14 mouse cellular contexts compared by ENCODE assay signal in the genomic region with DNA sequence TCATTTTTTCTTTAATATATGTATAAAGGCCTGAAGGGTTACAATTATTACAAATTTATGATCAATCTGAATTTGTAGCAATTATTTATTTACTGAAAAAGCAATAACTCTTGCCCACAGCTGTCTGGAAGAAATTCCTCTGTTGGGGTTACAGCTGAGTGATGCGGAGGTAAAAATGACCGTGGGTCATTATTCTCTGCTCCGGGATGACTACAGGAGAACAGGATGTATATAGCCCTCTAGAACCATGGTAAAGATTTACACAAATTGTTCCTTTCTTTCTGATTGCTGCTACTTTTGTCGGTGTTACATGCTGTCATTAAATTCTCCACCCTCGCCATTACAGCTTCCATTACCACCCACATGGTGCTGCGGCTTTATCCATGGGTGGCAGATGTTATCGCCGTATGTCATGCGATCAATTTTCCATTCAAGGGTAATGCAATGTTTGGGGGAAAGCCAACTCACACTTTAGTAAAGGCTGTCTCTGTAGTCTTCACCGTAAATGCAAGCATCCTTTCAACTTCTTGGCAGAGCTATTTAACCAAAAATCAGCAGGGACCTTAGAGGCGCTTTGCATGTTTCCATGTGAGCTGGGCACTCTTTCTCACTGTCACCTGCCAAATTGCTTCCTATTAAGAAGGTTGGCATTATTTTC. TPM values are rescaled to one million over a fixed set of nuclear protein-coding genes. Genes with fewer than 3 reads are reported as not detected.
DNase-seq lines count a peak whose midpoint lies in the region; ATAC-seq and TF ChIP-seq lines count a peak whose summit lies in the region.
"Had no signal": no experiment of that assay in that cellular context is flagged by ENCODE, and none has a peak within 500 bp of the region (broad histone marks: within the 10 kb centered on the region; RNA-seq: fewer than 3 reads in every experiment).

No protein-coding gene starts in this region.

- ATAC-seq in frontal cortex, adult (ENCODE audit: low TSS enrichment): peak; percentile 55; the same call in 1 of the 2 replicates

- H3K4me3 ChIP-seq in gastrocnemius, adult 2 months: no peak overlapping the region

- no peak overlapping the region for H3K27ac ChIP-seq in gastrocnemius, adult 2 months

- TF ChIP-seq CTCF in gastrocnemius, adult 2 months (IDR thresholded peaks at IDR 0.05): no peak

- intact Hi-C loops in gastrocnemius, adult 2 months (cut with DNase I): no loop called here

- no peak for DNase-seq in frontal cortex, postnatal 14 days (ENCODE audit: low spot score in 2 of 2)
- DNase-seq in right cerebral cortex, postnatal 10 days (ENCODE audit: low spot score in 2 of 2): peak; percentile 31 to 49
- no peak for DNase-seq in right cerebral cortex, postnatal 4 days
- peak; percentile 72 for DNase-seq in layer of hippocampus, adult 9-10 months (ENCODE audit: low spot score)
- no peak for DNase-seq in embryo, embryonic 10 days (ENCODE audit: low spot score)
- no peak for DNase-seq in adrenal gland, adult 2 months
- no peak for DNase-seq in gastrocnemius, adult 2 months
- DNase-seq: cerebellum, adult 9-11 months; gastrocnemius, postnatal 25 days; kidney, adult 9 months had no signal

RNA-seq across cellular contexts. Expression of a gene that starts 12.7 kb away (rescaled TPM):
- 1 to 10 TPM in 1 of 2 experiments, under 1 TPM in 1; 0.17 to 1.0 TPM for total RNA-seq in adrenal gland, adult 2 months (2021)
- 0.12 TPM in 2 replicates for polyA plus RNA-seq in adrenal gland, adult 2 months (2012; rRNA removed)
- not detected for total RNA-seq in gastrocnemius, adult 2 months (2021)
- total RNA-seq: megakaryocyte-erythroid progenitor cell, adult 5-6 weeks had no signal
- polyA plus RNA-seq: C2C12; liver, embryonic 16.5 days had no signal

Comparison
In these comparisons a context has a peak if more than half of its experiments do, and no peak if none do; other contexts are left out.
1. DNase-seq: peak in right cerebral cortex, postnatal 10 days (2 of 2) and layer of hippocampus, adult 9-10 months (single experiment); none in frontal cortex, postnatal 14 days (0 of 2), right cerebral cortex, postnatal 4 days (single experiment), embryo, embryonic 10 days (single experiment), adrenal gland, adult 2 months (single experiment) and gastrocnemius, adult 2 months (single experiment).